Mouse (Mus musculus): ENCODE data around the gene Olfr1495.

- no peak for TF ChIP-seq CTCF (IDR thresholded peaks at IDR 0.05; ENCODE audit: low read depth)
- no peak for TF ChIP-seq EP300 (IDR thresholded peaks at IDR 0.05; ENCODE audit: low read depth)
Measured at GRCm38 (mm10) chr19:13798102-13798501, 33.7 kb downstream of the Olfr1495 start, which contains the start of gene Olfr1497.
